Mouse (Mus musculus) forebrain, embryonic 15.5 days (tissue): ENCODE data around the gene Nt5c2. TPM values are rescaled to one million over a fixed set of nuclear protein-coding genes. Genes with fewer than 3 reads are reported as not detected.

Experiments
- ATAC-seq: fragments of 200-750 bp; cut with Nextera tagmentation; replicated peaks from 2 replicates; pipeline ENCODE4 v1.8.0; 2017; ENCODE audit warnings: mild to moderate bottlenecking, moderate TSS enrichment, moderate library complexity
- H3K27ac ChIP-seq: fragments of 300-500 bp; sonication (generic); replicated peaks from 2 replicates; pipeline ENCODE4 v1.5.1; 2015; ENCODE audit warnings: mild to moderate bottlenecking, inconsistent platforms
- H3K27me3 ChIP-seq: fragments of 300-500 bp; sonication (generic); 2 replicates; pipeline ENCODE4 v1.6.1; 2015; ENCODE audit warnings: inconsistent platforms
- H3K36me3 ChIP-seq: fragments of 300-500 bp; sonication (generic); 2 replicates; pipeline ENCODE4 v1.6.1; 2015; ENCODE audit warnings: mild to moderate bottlenecking, inconsistent platforms
- H3K4me1 ChIP-seq: fragments of 300-500 bp; sonication (generic); 2 replicates; pipeline ENCODE4 v1.6.1; 2015; ENCODE audit warnings: inconsistent platforms
- H3K4me2 ChIP-seq: fragments of 300-500 bp; sonication (generic); replicated peaks from 2 replicates; pipeline ENCODE4 v1.6.1; 2015; ENCODE audit warnings: mild to moderate bottlenecking, inconsistent platforms
- H3K4me3 ChIP-seq: fragments of 300-500 bp; sonication (generic); 2 replicates; pipeline ENCODE4 v1.5.1; 2015; ENCODE audit warnings: mild to moderate bottlenecking, inconsistent platforms
- H3K9ac ChIP-seq: fragments of 300-500 bp; sonication (generic); replicated peaks from 2 replicates; pipeline ENCODE4 v1.6.1; 2015; ENCODE audit warnings: mild to moderate bottlenecking, inconsistent platforms
- H3K9me3 ChIP-seq: fragments of 300-500 bp; sonication (generic); 2 replicates; pipeline ENCODE4 v1.6.1; 2016; ENCODE audit warnings: inconsistent platforms
- WGBS: fragments of 180-500 bp; shearing (Covaris S2); methylation state at CpG from one replicate; pipeline ENCODE4 v1.1.7; 2015; ENCODE audit warnings: mixed read lengths; 5-methylcytosine and 5-hydroxymethylcytosine counted together
- polyA plus RNA-seq: library from polyadenylated mRNA; unstranded; fragments of >200 nt; fragmentation: Nextera tagmentation; extraction: Ambion mirVana; gene quantifications from 2 replicates; pipeline ENCODE4 v1.2.1, GENCODE M21; 2015

Nt5c2 gene
- polyA plus RNA-seq, 1 experiment from 2014 or later: 78.2 TPM

DNA sequence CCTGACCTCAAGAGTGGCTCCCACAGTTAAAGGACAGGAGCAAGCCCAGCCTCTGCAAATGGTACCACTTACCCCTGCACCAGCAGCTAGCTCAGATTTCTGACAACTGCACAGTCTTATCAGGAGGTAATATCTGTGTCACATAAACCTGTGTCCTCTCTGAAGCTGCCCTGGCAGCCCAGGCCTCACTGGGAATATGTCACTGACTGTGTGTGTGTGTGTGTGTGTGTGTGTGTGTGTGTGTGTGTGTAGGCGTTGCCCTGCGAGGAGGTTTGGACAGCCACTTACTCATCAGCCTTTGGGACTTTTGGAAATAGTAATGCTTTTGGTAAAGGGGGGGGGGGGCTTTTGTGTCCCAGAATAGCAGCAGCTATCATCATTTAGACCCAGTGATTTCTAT lies 171.9 kb downstream of the Nt5c2 start:
- WGBS: 94% methylated on average over 2 of the region's 2 CpGs
- no peak for ATAC-seq
- no peaks in the 10 kb centered on the region for H3K4me1 ChIP-seq

DNA sequence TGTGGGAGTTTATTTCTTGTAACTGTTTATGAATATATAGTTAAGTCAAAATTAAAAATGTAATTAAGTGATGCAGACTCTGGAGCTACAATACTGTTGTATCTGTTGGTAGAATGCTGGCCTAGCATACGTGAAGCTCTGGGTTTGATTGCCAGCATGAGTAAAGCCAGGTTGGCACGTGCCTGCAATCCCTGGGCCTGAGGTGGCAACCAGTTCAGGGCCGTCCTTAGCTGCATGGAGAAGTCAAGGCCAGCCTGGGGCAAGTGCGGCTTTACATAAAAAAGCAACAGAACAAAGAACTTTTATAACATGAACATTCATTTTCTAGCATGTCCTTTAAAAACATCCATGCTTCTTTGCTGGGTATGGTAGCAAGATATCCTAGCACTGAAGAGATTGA lies 173.9 kb downstream of the Nt5c2 start:
- no peak overlapping the region for H3K27ac ChIP-seq
- H3K36me3 ChIP-seq: no peaks in the 10 kb centered on the region
- H3K4me3 ChIP-seq: no peak overlapping the region
- no peaks in the 10 kb centered on the region for H3K27me3 ChIP-seq
- 83% methylated on average over 4 of the region's 4 CpGs for WGBS
- H3K4me1 ChIP-seq: no peaks in the 10 kb centered on the region
- H3K9me3 ChIP-seq: no peaks in the 10 kb centered on the region
- H3K4me2 ChIP-seq: no peak overlapping the region
- no peak for ATAC-seq
- no peak overlapping the region for H3K9ac ChIP-seq

More for the DNA sequence above, 171.9 kb downstream of the Nt5c2 start:
- Histone ChIP-seq H3K9ac (no peak overlapping the region), H3K9me3 (no peaks in the 10 kb centered on the region), H3K27ac (no peak overlapping the region), H3K4me3 (no peak overlapping the region), H3K36me3 (no peaks in the 10 kb centered on the region), H3K27me3 (no peaks in the 10 kb centered on the region), H3K4me2 (no peak overlapping the region)

DNA sequence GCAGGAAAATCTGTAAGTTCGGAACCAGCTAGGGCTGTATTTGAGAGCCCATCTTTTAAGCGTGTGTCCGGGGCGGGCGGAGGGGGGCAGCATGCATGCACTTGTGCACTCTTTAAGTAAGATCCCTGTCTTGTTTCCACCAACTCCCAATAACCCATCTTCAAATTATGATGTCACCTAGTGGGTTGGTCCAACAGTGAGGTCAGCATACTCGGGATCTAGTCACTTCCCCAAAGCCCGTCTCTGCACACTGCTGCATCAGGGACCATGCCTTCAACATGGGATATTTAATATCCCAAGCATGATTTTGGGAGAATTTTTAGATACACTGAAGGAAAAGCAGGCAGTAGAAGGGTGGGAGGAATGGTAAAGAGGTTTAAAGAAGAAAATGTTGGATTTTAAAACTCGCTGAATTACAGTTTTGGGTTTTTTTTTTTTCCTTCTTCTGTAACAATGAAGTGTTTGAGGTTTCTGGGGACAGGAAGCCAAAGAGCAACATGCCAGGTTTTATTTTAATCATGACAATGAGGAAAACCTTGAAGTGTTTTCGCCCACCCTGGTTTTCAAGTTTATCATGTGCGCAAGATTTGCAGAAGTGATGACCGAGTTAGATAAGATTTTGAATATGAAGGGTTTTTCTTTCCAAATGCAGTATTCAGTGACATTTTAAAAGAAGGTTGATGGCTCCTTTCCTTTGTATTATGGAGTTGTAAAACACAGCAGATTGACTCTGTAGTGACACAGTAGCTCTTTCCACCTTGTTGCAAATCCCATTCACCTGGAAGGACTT lies 177.5 kb downstream of the Nt5c2 start:
- H3K36me3 ChIP-seq: no peaks in the 10 kb centered on the region
- WGBS: 92% methylated on average over 11 of the region's 11 CpGs
- ATAC-seq: no peak

DNA sequence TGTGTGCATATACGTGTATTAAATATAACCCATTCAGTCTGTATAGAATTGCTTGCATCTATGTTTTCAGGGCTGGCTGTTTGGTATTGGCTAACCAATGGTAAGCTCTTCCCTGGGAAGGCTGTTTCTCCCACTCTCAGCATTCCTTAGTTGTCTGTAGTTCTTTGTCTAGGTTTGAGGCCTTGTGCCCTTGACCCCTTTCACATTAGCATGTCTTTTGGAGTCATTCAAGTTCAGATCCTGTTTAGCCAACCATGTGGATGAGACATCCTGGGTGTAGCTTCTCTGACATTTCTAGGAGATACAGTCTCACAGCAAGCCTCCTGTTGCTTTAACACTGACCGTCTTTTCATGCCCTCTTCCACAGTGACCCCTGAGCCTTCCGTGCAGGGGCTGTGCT lies 178.9 kb downstream of the Nt5c2 start:
- Histone ChIP-seq H3K36me3 (no peaks in the 10 kb centered on the region), H3K9me3 (no peaks in the 10 kb centered on the region), H3K27me3 (no peaks in the 10 kb centered on the region), H3K4me2 (no peak overlapping the region), H3K9ac (no peak overlapping the region), H3K27ac (no peak overlapping the region), H3K4me1 (no peaks in the 10 kb centered on the region), H3K4me3 (no peak overlapping the region)
- ATAC-seq: no peak
- 80% methylated on average over 3 of the region's 3 CpGs for WGBS

More for the DNA sequence above, 177.5 kb downstream of the Nt5c2 start:
- Histone ChIP-seq H3K4me2 (no peak overlapping the region), H3K4me3 (no peak overlapping the region), H3K9me3 (no peaks in the 10 kb centered on the region), H3K4me1 (no peaks in the 10 kb centered on the region), H3K27me3 (no peaks in the 10 kb centered on the region), H3K27ac (no peak overlapping the region), H3K9ac (no peak overlapping the region)

DNA sequence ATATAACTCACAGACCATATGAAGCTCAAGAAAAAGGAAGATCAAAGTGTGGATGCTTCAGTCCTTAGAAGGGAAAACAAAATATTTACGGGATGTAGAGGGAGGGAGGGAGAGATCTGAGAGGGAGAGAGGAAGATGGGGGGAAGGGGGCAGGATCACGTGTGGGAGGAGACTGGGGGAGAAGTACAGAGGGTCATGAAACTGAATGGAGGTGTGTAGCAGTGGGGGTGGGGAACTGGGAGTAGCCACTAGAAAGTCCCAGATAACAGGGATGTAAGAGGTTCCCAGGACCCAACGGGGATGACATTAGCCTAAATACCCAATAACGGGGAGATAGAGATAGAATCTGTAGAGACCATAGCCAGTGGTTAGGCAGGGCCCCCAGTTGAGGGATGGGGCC lies 179.6 kb downstream of the Nt5c2 start:
- H3K9me3 ChIP-seq: no peaks in the 10 kb centered on the region
- no peaks in the 10 kb centered on the region for H3K4me1 ChIP-seq
- H3K4me2 ChIP-seq: no peak overlapping the region
- no peaks in the 10 kb centered on the region for H3K36me3 ChIP-seq
- H3K4me3 ChIP-seq: no peak overlapping the region
- H3K9ac ChIP-seq: no peak overlapping the region
- no peak for ATAC-seq
- 82% methylated on average over 4 of the region's 4 CpGs for WGBS
- no peak overlapping the region for H3K27ac ChIP-seq
- no peaks in the 10 kb centered on the region for H3K27me3 ChIP-seq

DNA sequence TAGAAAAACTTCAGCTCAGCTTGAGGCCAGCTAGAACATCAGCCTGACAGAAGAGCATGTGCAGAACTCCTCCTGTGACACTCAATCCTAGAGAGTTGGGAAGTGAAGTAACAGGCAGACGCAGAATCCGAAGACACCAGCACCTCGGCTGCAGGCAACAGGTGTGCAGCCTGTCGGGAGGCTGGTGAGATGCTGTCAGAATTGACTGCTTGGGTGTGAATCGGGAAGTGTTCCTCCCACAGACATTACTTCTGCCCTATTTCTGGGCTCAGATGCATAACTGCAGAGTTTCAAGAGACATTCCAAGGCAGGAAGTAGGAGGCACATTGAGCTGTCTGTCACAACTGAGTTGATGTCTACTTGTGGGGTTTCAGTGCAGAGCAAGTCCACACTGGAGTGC lies 180.7 kb downstream of the Nt5c2 start:
- no peaks in the 10 kb centered on the region for H3K9me3 ChIP-seq
- H3K36me3 ChIP-seq: no peaks in the 10 kb centered on the region
- H3K27ac ChIP-seq: no peak overlapping the region
- no peak overlapping the region for H3K9ac ChIP-seq
- no peaks in the 10 kb centered on the region for H3K4me1 ChIP-seq
- H3K27me3 ChIP-seq: no peaks in the 10 kb centered on the region
- ATAC-seq: no peak
- H3K4me2 ChIP-seq: no peak overlapping the region
- WGBS: 90% methylated on average over 5 of the region's 5 CpGs
- H3K4me3 ChIP-seq: no peak overlapping the region

Other genes starting within 250 kb of the Nt5c2 start
- gene Ina, start 455 bp downstream of the Nt5c2 start, polyA plus RNA-seq: 333 TPM in 2 replicates
- gene Pcgf6, start 35.8 kb upstream of the Nt5c2 start, polyA plus RNA-seq: 27.4 and 29.8 TPM in 2 replicates
- 6.9 and 7.8 TPM in 2 replicates for gene Taf5, start 52.6 kb upstream of the Nt5c2 start, polyA plus RNA-seq
- 1,420 and 1,492 TPM in 2 replicates for gene Usmg5, start 75.5 kb upstream of the Nt5c2 start, polyA plus RNA-seq
- gene Pdcd11, start 75.6 kb upstream of the Nt5c2 start, polyA plus RNA-seq: 7.3 and 8.6 TPM in 2 replicates
- 1.0 and 1.2 TPM in 2 replicates for gene Calhm2, start 123.1 kb upstream of the Nt5c2 start, polyA plus RNA-seq
- gene Calhm1, start 129.1 kb upstream of the Nt5c2 start, polyA plus RNA-seq: not detected in 2 replicates
- gene Calhm3, start 142.6 kb upstream of the Nt5c2 start, polyA plus RNA-seq: not detected in 2 replicates
- 7.2 and 7.9 TPM in 2 replicates for gene Neurl1a, start 163.7 kb upstream of the Nt5c2 start, polyA plus RNA-seq